Mouse (Mus musculus): Measurements from ENCODE around the gene Asb13.

Gene Asb13

GRCm38 (mm10) chr13:3664241-3664640 lies 30.4 kb downstream of the Asb13 start:
- no peak for DNase-seq (ENCODE audit: low read depth, low spot score)

DNA sequence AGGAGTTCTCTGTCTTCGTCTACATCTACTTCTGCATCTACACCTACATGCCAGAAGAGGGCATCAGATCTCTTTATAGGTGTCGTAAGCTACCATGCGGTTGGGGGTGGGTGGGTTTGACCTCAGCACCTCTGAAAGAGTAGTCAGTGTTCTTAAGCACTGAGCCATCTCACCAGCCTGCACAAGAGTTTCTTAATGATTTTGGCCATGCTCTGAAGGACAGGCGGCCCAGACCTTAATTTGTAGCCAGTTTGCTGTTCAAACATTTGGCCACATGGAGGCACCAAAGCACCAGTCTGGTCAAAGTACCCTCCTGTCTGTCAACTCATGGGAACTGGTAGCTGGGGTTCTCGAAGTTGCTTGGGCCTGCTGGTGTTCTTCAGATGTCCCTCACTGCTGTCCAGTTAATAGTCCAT lies 31.5 kb downstream of the Asb13 start:
- DNase-seq (ENCODE audit: low read depth, low spot score), result no peak

- no peak for DNase-seq (ENCODE audit: low read depth, low spot score)
Measured at GRCm38 (mm10) chr13:3667288-3667873, 33.5 kb downstream of the Asb13 start.

GRCm38 (mm10) chr13:3668068-3668467 lies 34.2 kb downstream of the Asb13 start:
- DNase-seq (ENCODE audit: low read depth, low spot score), result no peak

DNA sequence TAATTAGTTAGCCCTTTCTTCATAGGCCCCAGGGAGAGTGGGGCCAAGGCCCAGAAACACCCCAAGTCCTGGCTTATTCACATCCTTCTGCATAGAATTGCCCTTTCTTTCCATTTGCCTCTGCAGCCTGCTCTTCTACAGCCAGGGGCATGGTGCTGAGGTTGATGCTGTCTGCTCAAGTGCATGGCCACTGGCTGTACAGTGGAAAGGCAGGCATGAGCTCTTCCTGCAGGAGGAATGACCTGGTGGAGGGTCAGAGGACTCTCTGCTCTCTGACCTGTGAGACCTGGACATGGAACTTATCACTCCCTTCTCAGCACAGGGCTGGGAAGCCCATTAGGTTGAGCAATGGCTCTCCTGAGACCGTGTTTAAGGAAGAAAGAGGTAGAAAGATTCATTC lies 35.8 kb downstream of the Asb13 start:
- no peak for DNase-seq (ENCODE audit: low read depth, low spot score)

DNA sequence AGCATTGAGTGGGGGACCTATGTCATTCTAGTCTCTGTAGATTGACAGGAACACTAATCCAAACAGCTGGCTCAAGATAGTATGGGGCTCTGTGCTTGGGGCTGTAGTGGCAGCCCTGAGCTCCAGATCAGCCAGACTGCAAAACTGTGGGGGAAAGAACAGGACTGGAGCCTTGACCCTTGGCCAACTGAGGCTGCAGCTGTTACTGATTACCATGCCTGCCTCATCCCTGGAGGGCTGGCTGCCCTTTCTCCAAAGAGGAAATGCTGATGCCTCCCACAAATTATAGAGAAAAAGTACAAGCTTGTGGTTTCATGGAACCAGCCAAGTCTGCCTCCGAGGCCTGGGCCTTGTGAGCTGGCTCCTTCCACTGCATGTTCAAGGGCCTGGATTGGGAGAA lies 36.2 kb downstream of the Asb13 start:
- no peak for DNase-seq (ENCODE audit: low read depth, low spot score)

GRCm38 (mm10) chr13:3673151-3673550 lies 39.3 kb downstream of the Asb13 start:
- DNase-seq (ENCODE audit: low read depth, low spot score), result no peak

- DNase-seq (ENCODE audit: low read depth, low spot score), result no peak
Measured at GRCm38 (mm10) chr13:3673622-3674021, 39.8 kb downstream of the Asb13 start.

- DNase-seq (ENCODE audit: low read depth, low spot score), result no peak
Measured at GRCm38 (mm10) chr13:3675855-3676254, 42.0 kb downstream of the Asb13 start.

GRCm38 (mm10) chr13:3679098-3679497 lies 45.3 kb downstream of the Asb13 start:
- no peak for DNase-seq (ENCODE audit: low read depth, low spot score)

GRCm38 (mm10) chr13:3686306-3686705 lies 52.5 kb downstream of the Asb13 start:
- peak; percentile 33 for DNase-seq (ENCODE audit: low read depth, low spot score)

DNA sequence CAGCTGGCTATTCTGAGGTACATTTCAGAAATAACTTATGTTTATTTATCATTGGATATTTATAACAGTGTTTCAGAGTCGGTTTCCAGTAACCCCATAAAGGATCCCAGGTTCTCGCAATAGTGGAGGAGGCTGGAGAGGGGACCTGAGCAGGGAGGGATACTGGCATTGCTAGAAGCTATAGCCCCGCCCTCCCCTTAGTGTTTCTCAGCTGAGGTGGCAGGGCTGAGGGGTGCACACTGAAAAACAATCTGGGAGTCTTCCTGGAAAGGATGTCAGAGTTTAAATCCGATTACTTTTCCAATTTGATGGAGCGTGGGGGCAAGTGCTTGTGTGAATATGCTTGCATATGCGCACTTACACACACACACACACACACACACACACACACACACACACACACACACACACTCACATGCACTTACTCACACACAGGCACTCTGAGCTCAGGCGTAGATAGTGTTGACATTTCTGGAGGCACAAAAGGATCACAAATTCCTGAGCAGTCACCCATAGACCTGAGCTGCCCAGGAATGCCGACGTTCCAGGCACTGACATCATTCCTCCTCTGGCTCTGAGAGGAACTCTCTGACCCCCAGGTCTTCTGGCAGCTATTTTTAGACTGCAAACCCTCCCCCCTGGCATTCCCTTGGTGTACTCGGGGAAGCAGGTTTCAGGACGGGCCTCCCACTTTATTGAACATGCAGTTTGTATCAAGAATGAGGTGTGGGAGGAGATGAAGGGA lies 60.9 kb downstream of the Asb13 start:
- DNase-seq (ENCODE audit: low read depth, low spot score), result no peak

- peak; percentile 64 for DNase-seq (ENCODE audit: low read depth, low spot score)
Measured at GRCm38 (mm10) chr13:3696977-3697735, 63.3 kb downstream of the Asb13 start.

GRCm38 (mm10) chr13:3700752-3701151 lies 66.9 kb downstream of the Asb13 start:
- DNase-seq (ENCODE audit: low read depth, low spot score), result no peak

Measured in telencephalon, adult 2 months (tissue).